Mouse (Mus musculus): ENCODE measurements around the gene Cartpt.

GRCm38 (mm10) chr13:99885636-99886035 lies 15.3 kb downstream of the Cartpt start:
- TF ChIP-seq EP300 (optimal IDR thresholded peaks at IDR 0.05): no peak
- TF ChIP-seq CTCF (IDR thresholded peaks at IDR 0.05; ENCODE audit: low read depth): no peak
